Mouse (Mus musculus): ENCODE measurements around the gene Crat.
"Not testable (repeated sequence)": the region's sequence is repeated elsewhere in the genome, so short reads cannot be mapped to it uniquely, and the experiment has no call there.

Gene Crat

DNA sequence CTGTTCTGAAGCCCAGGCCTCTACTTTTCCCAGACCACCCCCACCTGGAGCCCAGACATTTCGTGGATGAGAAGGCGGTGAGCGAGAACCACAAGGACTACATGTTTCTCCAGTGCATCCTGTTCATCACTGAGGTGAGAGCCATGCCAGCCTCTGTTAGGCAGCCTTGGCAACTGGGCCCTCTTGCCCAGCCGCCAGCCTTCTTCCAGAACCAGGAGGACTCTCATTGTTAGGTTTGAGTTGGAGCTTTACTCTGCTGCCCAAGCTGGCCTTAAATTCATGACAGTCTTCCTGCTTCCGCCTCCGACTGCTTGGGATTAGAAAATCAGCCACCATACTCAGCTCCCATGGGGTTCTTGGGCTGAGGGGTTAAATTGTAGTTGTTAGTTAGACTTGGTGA, 24.0 kb upstream of the Crat start:
- no peak for DNase-seq

GRCm38 (mm10) chr2:30437791-30438190, 22.2 kb upstream of the Crat start:
- DNase-seq = no peak

DNA sequence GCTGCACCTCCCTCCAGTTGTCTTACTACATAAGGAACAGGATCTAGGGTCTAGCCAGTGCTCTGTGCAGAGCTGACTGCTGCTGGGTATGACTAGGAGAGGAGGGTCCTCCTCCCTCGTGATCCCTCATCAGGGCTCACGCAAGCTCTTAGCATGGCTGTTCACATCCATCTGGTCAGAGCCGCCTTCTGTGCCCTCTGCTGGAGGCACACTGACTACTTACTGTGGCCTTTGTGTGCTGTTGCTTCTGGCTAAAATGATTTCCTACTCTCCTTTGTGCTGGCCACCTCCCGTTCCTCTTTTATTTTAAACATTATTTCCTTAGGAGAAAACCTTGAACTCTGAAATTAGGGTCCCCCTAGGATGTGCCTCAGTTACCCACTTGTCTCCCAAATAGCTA, 21.2 kb upstream of the Crat start:
- no peak for DNase-seq

- DNase-seq = no peak
Measured at GRCm38 (mm10) chr2:30436156-30436545, 20.5 kb upstream of the Crat start.

- DNase-seq = peak in 1 of 2 experiments; percentile 39
Measured at GRCm38 (mm10) chr2:30435326-30436155, 19.9 kb upstream of the Crat start.

DNA sequence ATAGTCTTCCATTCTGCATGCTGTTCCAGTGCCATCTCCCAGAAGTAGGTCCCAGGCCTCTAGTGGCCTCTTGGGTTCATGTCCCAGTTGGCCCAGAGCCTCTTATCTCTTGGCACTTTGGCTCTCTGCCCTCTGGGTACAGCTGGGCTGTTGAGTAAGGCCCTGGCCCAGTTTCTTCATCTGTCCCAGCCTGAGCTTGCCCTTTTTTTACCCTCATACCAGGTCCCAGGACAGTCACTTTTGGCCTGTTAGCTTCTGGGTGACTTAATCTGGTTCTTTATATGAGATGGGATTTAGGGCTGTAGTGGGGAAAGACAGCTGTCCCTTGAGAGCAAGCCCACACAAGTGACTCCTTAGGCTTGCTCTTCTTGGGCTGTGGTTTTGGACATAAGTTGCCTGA, 13.5 kb upstream of the Crat start:
- no peak for DNase-seq

DNA sequence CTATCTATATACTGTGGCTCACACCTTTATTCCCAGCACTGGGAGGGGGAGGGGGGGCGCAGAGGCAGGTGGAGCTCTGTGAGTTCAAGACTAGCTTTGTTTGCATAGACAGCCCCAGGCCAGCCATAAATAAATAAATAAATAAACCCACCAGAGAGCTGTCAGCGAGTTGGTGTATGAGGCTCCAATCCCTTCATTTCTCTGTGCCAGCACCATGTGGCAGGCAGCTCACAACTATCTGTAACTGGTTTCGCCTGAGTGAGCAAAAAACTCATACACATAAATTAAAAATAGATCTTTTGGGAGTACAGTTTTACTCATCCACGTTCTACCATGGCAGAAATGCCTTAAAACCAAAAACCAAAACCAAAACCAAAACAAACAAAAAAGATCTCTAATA, 5.8 kb upstream of the Crat start:
- DNase-seq = no peak

DNA sequence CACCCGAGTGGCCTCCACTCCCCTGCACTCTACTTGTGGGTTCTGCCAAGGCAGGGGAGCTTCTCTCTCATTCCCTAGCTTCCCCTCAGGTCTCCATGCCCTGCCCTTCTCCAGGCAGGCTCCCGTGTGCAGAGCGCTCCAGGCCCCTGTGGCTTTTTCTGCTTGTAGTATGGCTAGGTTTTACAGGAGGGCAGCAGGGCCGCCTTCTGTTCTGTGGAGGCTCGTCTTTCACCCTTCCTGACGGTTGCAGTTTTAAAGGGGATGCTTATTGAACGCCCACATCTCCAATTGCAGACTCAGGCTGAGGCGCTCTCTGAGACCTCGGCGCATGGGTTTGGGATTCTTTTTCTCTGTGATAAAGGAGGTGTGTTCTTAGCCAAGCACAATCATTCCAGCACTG, 3.5 kb upstream of the Crat start:
- DNase-seq = no peak

- DNase-seq = no peak
Measured at GRCm38 (mm10) chr2:30418259-30418658, 2.6 kb upstream of the Crat start.

DNA sequence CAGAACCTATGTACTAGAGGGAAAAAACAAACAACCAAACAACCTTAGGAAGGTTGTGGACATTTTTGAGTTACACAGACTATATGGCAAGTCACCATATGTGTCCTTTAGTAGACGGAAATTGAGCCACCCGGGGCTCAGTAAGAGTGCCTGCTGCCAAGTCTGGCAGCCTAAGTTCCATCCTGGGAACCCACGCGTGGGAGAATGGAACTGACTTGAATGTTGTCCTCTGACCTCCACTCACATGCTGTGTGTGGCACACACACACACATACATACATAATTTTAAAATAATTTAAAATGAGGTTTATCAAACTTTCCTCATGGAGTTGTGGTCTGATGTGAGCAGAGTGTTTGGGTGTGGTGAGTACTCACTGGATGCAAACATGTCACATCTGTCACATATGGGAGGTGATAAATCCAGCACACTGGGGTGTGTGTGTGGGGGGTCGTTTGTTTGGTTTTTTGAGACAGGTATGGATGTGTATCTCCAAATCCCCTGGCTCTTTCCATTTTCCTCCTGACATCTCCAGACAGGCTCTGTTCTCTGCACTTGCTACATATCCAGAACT, 2.1 kb upstream of the Crat start:
- no peak for DNase-seq

DNA sequence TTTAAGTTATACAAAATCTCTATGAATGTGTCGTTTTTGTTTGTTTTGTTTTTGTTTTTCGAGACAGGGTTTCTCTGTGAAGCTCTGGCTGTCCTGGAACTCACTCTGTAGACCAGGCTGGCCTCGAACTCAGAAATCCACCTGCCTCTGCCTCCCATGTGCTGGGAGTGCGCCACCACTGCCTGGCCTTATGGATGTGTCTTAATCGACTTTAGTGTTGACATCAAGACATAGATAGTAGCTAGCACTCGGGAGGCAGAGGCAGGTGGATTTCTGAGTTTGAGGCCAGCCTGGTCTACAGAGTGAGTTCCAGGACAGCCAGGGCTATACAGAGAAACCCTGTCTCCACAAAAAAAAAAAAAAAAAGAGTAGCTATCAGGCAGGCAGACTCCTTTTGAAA, 1.5 kb upstream of the Crat start:
- not testable (repeated sequence) for DNase-seq

DNA sequence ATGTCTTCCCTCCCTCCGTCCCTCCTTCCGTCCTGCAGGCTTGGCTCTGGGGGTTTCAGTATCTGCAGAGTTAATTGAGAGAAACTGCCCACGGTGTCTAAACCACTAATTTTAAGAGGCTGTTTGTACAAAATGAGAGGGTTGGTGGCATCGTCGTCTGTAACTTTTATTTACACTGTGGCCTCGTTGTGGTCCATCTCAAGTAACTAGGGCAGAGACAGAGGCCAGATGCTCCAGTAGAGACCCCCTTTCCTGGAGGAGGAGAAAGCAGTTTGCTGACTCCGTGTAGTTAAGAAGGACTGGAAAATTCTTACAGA, 994 bp upstream of the Crat start:
- no peak for DNase-seq

- DNase-seq = peak; percentile 89 to 91
Measured at GRCm38 (mm10) chr2:30415936-30416648, 479 bp upstream of the Crat start, which contains the start of gene Ptpa. Gene Ptpa (plus strand): TSS chr2:30416039.

DNA sequence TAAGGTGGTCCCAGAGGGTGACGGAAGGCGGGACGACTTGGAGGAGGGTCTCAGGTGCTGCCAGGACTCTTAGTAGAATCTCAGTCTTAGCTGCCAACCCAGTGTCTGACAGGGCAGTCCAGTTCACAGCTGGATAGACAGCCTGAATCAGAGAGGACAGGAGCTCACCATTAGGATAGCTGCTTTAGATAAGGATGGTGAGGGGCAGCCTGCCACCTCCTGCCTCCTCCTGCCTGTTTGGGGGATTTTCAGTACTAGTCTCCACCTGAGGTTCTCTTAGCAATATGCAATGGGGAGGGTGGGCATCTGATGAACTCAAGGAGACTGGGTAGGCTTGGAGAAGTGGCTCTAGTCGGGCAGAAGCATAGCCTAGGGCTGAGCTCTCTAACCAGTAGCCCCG, 932 bp downstream of the Crat start:
- DNase-seq = no peak

GRCm38 (mm10) chr2:30414101-30414500, 1.5 kb downstream of the Crat start:
- DNase-seq = no peak

GRCm38 (mm10) chr2:30413038-30413973, 2.3 kb downstream of the Crat start:
- DNase-seq = no peak

- no peak for DNase-seq
Measured at GRCm38 (mm10) chr2:30409454-30410176, 6.0 kb downstream of the Crat start.

GRCm38 (mm10) chr2:30408452-30409100, 7.0 kb downstream of the Crat start:
- no peak for DNase-seq

- no peak for DNase-seq
Measured at GRCm38 (mm10) chr2:30407778-30408177, 7.8 kb downstream of the Crat start.

DNA sequence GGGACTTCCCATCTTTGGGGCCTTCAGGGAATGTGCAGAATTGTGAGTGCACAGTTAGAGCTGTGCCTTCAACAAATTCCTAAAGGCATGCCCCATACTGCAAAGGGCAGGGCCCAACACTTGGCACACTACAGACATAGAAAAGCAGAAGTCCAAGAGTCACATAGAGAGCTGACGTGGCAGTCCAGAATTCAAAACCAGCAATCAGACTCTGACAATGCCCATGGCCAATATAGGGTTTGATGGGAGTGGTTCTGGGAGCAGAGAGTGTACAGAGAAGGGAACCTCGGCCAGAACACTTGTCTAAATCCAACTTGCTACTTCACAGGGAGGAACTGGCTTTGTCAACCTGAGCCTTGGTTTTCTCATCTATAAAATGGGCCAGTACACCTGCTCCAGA, 8.4 kb downstream of the Crat start:
- DNase-seq = no peak

DNA sequence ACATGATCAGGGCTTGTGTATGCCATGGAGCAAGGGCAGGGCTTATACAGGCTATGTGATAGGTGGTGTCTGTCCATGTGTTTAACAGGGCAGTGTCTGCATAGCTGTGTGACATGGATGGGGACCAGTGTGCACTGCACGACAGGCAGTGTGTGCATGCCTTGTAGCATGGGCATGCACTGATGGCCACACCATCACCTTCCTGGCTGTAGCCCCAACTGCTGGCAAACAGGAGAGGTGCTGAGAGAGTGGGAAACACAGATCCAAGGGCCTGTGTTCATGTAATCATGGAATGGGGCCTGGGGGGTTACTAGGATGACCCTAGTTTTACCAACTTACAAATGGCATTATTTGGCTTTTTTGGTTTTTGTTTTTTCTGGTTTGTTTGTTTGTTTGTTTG, 11.7 kb downstream of the Crat start:
- DNase-seq = no peak

DNA sequence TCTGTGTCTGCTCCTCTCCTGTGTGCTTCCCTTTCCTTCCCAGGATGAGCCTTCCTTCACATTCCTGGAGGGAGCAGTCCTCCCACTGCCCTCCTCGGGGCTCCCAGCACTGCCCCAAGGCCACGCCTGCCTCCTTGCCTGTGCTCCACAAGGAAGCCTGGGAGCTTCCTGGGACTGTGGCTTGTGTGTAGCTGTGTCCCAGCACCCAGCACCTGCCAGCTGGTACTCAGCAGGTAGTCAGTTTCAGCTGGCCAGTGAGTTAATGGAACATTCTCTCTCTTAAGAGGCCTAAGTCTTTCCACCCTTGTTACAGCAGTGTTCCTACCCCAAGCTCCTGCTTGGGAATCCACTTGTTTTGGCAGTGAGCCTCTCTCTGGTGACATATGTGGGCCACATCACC, 12.8 kb downstream of the Crat start:
- DNase-seq = no peak

All from thymus, adult 18-20 months (tissue).